Mouse (Mus musculus): ENCODE results near the gene Olfr868.

Gene Olfr868

GRCm38 (mm10) chr9:20098326-20098725 is at the start of gene Olfr868:
Gene Olfr868, plus strand, starts transcription at chr9:20098626.
- DNase-seq, result no peak

DNA sequence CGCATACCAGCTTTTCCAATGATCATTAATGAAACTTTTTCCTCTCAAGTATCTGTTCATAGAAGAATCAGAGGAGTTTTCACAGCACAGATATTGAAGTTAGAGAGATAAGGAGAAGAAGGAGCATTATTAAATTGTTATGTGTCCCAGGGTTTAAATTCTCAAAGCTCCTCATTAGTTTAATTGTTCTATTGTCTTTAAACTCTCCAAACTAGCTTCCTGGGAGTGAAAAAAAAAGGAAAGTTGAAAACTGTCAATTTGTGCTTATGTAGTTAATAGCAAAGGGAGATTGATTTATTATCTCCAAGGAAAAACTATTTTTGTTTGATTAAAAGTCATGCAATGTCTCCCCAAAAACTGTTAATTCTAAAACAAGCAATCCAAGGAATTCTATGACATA is 41.0 kb upstream of the Olfr868 start, which contains the start of gene Olfr867:
TSS of gene Olfr867 (minus strand) at position 101 of the 400 bp plus-strand sequence.
- no peak for DNase-seq

DNA sequence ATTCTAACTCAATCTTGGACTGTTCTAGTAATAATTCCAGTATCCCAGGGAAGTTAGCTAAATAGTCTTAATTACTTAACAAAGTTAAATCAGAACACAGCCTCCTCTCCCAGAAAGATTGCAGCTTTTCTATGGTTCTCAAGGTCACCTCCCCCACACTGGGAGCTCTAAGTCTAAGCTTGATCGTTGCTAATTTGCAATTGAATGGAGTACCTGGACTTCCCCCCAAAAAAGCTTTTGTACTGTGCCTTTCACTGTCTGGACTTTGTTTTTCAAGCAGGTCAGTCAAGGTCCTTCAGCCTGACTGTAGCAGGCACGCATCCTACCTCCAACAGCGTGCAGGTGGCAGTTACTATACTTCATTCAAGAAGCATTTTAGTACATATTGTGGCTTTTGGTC is 28.2 kb upstream of the Olfr868 start:
- DNase-seq, result no peak

DNA sequence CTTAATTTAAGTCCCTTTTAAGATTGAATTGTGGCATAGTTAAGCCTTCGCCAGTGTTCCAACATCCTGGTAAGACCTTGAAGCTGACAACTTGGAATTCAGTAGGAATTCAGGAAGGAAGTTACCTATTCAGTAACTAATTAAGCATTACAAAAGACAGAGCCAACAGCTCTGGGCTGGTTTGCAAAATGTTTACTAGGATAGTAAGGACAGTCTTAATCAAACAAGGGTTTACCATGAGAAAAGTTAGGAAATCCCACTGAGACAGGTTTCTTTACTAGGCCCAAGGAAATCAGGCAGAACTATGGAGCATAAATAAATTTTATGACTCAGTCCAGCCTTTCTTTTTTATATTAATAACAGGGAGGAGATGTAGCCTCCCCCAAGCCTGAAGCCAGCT is 27.1 kb upstream of the Olfr868 start:
- DNase-seq, result no peak

DNA sequence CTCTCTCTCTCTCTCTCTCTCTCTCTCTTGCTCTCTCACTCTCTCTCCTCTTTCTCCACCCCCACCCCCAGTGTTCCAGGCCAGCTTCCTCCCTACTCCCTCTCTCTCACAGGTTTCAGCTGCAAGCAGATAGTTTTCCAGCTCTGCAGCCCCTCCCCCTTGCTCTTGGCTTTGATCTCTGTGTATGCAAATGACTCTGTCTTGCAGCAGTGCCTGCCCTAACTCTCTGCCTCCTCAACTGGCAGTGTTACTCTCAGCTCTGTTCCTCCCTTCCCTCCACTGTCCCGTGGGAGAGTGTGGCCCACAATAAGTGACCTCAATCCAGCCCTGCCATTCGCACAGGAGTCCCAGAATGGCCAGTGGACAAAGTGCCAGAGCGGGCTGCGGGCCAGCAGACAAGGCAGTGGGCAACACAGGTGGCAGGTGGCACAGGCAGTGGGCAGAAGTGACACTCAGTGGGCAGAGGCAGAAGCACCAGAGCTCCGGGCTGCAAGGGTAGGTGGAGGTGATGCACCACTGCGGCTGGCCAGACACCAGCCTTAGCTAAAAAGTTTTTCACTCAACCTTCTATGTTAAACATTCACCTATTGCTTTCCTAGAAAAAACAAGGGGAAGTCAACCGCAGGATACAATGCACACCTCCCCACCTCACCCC is 24.8 kb upstream of the Olfr868 start:
- DNase-seq, result peak; percentile 34

GRCm38 (mm10) chr9:20128709-20129108 is 30.3 kb downstream of the Olfr868 start, which contains the start of gene Olfr869:
Gene Olfr869, plus strand, starts transcription at chr9:20129009.
- DNase-seq, result no peak

- peak; percentile 19 for DNase-seq
Observed at GRCm38 (mm10) chr9:20149706-20150105, 51.3 kb downstream of the Olfr868 start.
